24 mouse cellular contexts compared by ENCODE assay signal in the genomic region with DNA sequence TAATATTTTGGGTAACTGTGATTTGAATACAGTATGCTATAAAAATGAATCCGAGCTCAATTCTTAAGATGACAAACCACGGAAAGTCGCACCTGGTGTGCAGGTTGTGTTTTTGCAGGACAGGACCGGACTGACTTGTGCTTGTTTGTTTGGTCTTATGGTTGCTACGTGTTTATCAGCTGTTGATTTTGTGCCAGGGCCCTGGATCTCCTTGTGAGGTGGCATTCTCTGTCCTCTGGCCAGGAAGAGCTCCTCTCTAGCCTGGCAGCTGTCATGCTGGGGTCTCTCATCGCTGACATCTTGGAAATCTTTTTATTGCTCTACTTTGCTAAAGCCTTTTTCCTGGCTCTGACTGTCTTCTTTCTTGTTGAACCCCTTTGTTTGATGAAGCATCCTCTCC.
DNase-seq lines count a peak whose midpoint lies in the region; ATAC-seq and TF ChIP-seq lines count a peak whose summit lies in the region.
"Had no signal": no experiment of that assay in that cellular context is flagged by ENCODE, and none has a peak within 500 bp of the region (broad histone marks: within the 10 kb centered on the region; RNA-seq: fewer than 3 reads in every experiment).

No protein-coding gene starts in this region.

- no peak for DNase-seq in gastrocnemius, adult 2 months
- no peak for DNase-seq in gastrocnemius, postnatal 10 days
- DNase-seq in heart, adult 8-10 months (ENCODE audit: low spot score) = peak; percentile 46
- DNase-seq in heart, postnatal 25 days (ENCODE audit: low spot score) = no peak
- DNase-seq in brain, embryonic 14.5 days (ENCODE audit: low read depth) = peak; percentile 12
- peak; percentile 37 to 44 for DNase-seq in heart, postnatal 36 days
- no peak for DNase-seq in forebrain, embryonic 11.5 days (ENCODE audit: low spot score)
- DNase-seq: adrenal gland, postnatal 14 days; cerebellum, adult 2 months; embryo, embryonic 11 days; gastrocnemius, postnatal 36 days; kidney, adult 8-10 months had no signal

- intact Hi-C loops in gastrocnemius, adult 2 months (cut with DNase I) = loop anchor here (5.0 kb wide), 1 partner anchor 65 kb away; no protein-coding TSS in a partner anchor
- intact Hi-C loops in heart, postnatal 25 days (cut with DNase I) = no loop called here
- intact Hi-C loops in heart, postnatal 36 days (cut with DNase I) = no loop called here

- no peak overlapping the region for H3K9ac ChIP-seq in midbrain, embryonic 13.5 days (replicated peaks)
- no peak overlapping the region for H3K9ac ChIP-seq in forebrain, embryonic 11.5 days (ENCODE audit: low read length)
- H3K9ac ChIP-seq: embryonic facial prominence, embryonic 12.5 days; forebrain, embryonic 12.5 days; heart, embryonic 13.5 days; hindbrain, embryonic 12.5 days had no signal

- no peaks in the 10 kb centered on the region for H3K9me3 ChIP-seq in midbrain, embryonic 13.5 days
- H3K9me3 ChIP-seq in forebrain, embryonic 11.5 days (ENCODE audit: control insufficient read depth, low read length) = no peaks in the 10 kb centered on the region
- H3K9me3 ChIP-seq: embryonic facial prominence, embryonic 12.5 days; forebrain, embryonic 12.5 days; heart, embryonic 13.5 days; hindbrain, embryonic 12.5 days had no signal

- H3K4me3 ChIP-seq in gastrocnemius, adult 2 months = no peak overlapping the region
- no peak overlapping the region for H3K4me3 ChIP-seq in midbrain, embryonic 13.5 days (replicated peaks)
- no peak overlapping the region for H3K4me3 ChIP-seq in forebrain, embryonic 11.5 days (ENCODE audit: low read depth, low read length)
- H3K4me3 ChIP-seq: embryonic facial prominence, embryonic 12.5 days; forebrain, embryonic 12.5 days; heart, embryonic 13.5 days; hindbrain, embryonic 12.5 days had no signal

- peaks cover 21% of the 10 kb centered on the region for H3K4me1 ChIP-seq in midbrain, embryonic 13.5 days (replicated peaks)
- peaks cover 11% of the 10 kb centered on the region for H3K4me1 ChIP-seq in forebrain, embryonic 11.5 days (replicated peaks; ENCODE audit: control insufficient read depth, insufficient read depth, low read length)

- TF ChIP-seq POLR2A in brain, embryonic 14.5 days (IDR thresholded peaks at IDR 0.05; ENCODE audit: borderline replicate concordance, extremely low read depth, insufficient read depth, insufficient read length, poor library complexity, severe bottlenecking) = no peak

- no peaks in the 10 kb centered on the region for H3K27me3 ChIP-seq in midbrain, embryonic 13.5 days
- no peaks in the 10 kb centered on the region for H3K27me3 ChIP-seq in forebrain, embryonic 11.5 days (ENCODE audit: control insufficient read depth, insufficient read depth, low read length)
- H3K27me3 ChIP-seq: CH12.LX; embryonic facial prominence, embryonic 12.5 days; forebrain, embryonic 12.5 days; heart, embryonic 13.5 days; hindbrain, embryonic 12.5 days; Patski had no signal

- peak overlapping the region; percentile 75 for H3K27ac ChIP-seq in gastrocnemius, adult 2 months
- H3K27ac ChIP-seq in midbrain, embryonic 13.5 days = no peak overlapping the region
- H3K27ac ChIP-seq in forebrain, embryonic 11.5 days (ENCODE audit: low read depth, low read length) = no peak overlapping the region
- H3K27ac ChIP-seq: embryonic facial prominence, embryonic 12.5 days; forebrain, embryonic 12.5 days; heart, embryonic 13.5 days; hindbrain, embryonic 12.5 days had no signal

- no peak for ATAC-seq in midbrain, embryonic 13.5 days
- ATAC-seq in forebrain, embryonic 11.5 days (replicated peaks; ENCODE audit: low FRiP score) = no peak
- ATAC-seq: activated CD4-positive, CD25-positive, alpha-beta regulatory T cell, adult 4 months; forebrain, embryonic 16.5 days; hindbrain, embryonic 16.5 days; inflammation-experienced regulatory T-cells, adult 6 months; intestine, postnatal 0 days; Patski had no signal

- H3K4me2 ChIP-seq in midbrain, embryonic 13.5 days (replicated peaks) = no peak overlapping the region
- no peak overlapping the region for H3K4me2 ChIP-seq in forebrain, embryonic 11.5 days (ENCODE audit: low read depth, low read length, severe bottlenecking)
- H3K4me2 ChIP-seq: embryonic facial prominence, embryonic 12.5 days; forebrain, embryonic 12.5 days; heart, embryonic 13.5 days; hindbrain, embryonic 12.5 days had no signal

- TF ChIP-seq CTCF in gastrocnemius, adult 2 months (IDR thresholded peaks at IDR 0.05) = no peak
- TF ChIP-seq CTCF in brain, embryonic 14.5 days (IDR thresholded peaks at IDR 0.05; ENCODE audit: borderline replicate concordance, extremely low read depth, insufficient read depth, insufficient read length) = no peak

- H3K36me3 ChIP-seq in midbrain, embryonic 13.5 days = no peaks in the 10 kb centered on the region
- no peaks in the 10 kb centered on the region for H3K36me3 ChIP-seq in forebrain, embryonic 11.5 days (ENCODE audit: control insufficient read depth, insufficient read depth, low read length)
- H3K36me3 ChIP-seq: embryonic facial prominence, embryonic 12.5 days; forebrain, embryonic 12.5 days; heart, embryonic 13.5 days; hindbrain, embryonic 12.5 days had no signal

- WGBS in midbrain, embryonic 13.5 days = 91% methylated on average over 6 of the region's 6 CpGs
- WGBS in forebrain, embryonic 11.5 days = 89% methylated on average over 6 of the region's 6 CpGs

Comparison
In these comparisons a context has a peak if more than half of its experiments do, and no peak if none do; other contexts are left out.
1. DNase-seq: peak in heart, adult 8-10 months (single experiment), brain, embryonic 14.5 days (single experiment) and heart, postnatal 36 days (2 of 2); none in gastrocnemius, adult 2 months (single experiment), gastrocnemius, postnatal 10 days (single experiment), heart, postnatal 25 days (single experiment) and forebrain, embryonic 11.5 days (single experiment).